Mouse (Mus musculus) liver, embryonic 15.5 days (tissue): ENCODE measurements around the gene Ace3. TPM values are rescaled to one million over a fixed set of nuclear protein-coding genes. Genes with fewer than 3 reads are reported as not detected.

ENCODE experiments used
- ATAC-seq: fragments of 200-750 bp; cut with Nextera tagmentation; 2 replicates; pipeline ENCODE4 v1.8.0; 2017; ENCODE audit warnings: moderate number of reproducible peaks, mild to moderate bottlenecking, moderate library complexity; ENCODE audit not compliant: insufficient read depth
- H3K27ac ChIP-seq: fragments of 300-500 bp; sonication (generic); replicated peaks from 2 replicates; pipeline ENCODE4 v1.5.1; 2015; ENCODE audit warnings: mild to moderate bottlenecking, inconsistent platforms
- H3K27me3 ChIP-seq: fragments of 300-500 bp; sonication (generic); 2 replicates; pipeline ENCODE4 v1.6.1; 2015; ENCODE audit warnings: mild to moderate bottlenecking, inconsistent platforms
- H3K36me3 ChIP-seq: fragments of 300-500 bp; sonication (generic); replicated peaks from 2 replicates; pipeline ENCODE4 v1.6.1; 2015; ENCODE audit warnings: moderate library complexity, mild to moderate bottlenecking, inconsistent platforms
- H3K4me1 ChIP-seq: fragments of 300-500 bp; sonication (generic); replicated peaks from 2 replicates; pipeline ENCODE4 v1.6.1; 2015; ENCODE audit warnings: inconsistent platforms
- H3K4me2 ChIP-seq: fragments of 300-500 bp; sonication (generic); 2 replicates; pipeline ENCODE4 v1.6.1; 2015; ENCODE audit warnings: moderate library complexity, mild to moderate bottlenecking, inconsistent platforms
- H3K4me3 ChIP-seq: fragments of 300-500 bp; sonication (generic); replicated peaks from 2 replicates; pipeline ENCODE4 v1.5.1; 2015; ENCODE audit warnings: mild to moderate bottlenecking, inconsistent platforms
- H3K9ac ChIP-seq: fragments of 300-500 bp; sonication (generic); 2 replicates; pipeline ENCODE4 v1.6.1; 2015; ENCODE audit warnings: moderate library complexity, mild to moderate bottlenecking, inconsistent platforms
- H3K9me3 ChIP-seq: fragments of 300-500 bp; sonication (generic); replicated peaks from 2 replicates; pipeline ENCODE4 v1.6.1; 2016; ENCODE audit warnings: inconsistent platforms
- WGBS: fragments of 180-500 bp; shearing (Covaris S2); methylation state at CpG from one replicate; pipeline ENCODE4 v1.1.7; 2015; ENCODE audit warnings: mixed read lengths; ENCODE audit not compliant: insufficient replicate concordance; 5-methylcytosine and 5-hydroxymethylcytosine counted together
- polyA plus RNA-seq: library from polyadenylated mRNA; unstranded; fragments of >200 nt; fragmentation: Nextera tagmentation; extraction: Ambion mirVana; gene quantifications from 2 replicates; pipeline ENCODE4 v1.2.1, GENCODE M21; 2015

Ace3 gene
- polyA plus RNA-seq, 1 experiment from 2014 or later = not detected

GRCm38 (mm10) chr11:105958566-105958965 is 35.9 kb upstream of the Ace3 start:
- Histone ChIP-seq H3K36me3 (no peaks in the 10 kb centered on the region), H3K27me3 (peaks cover 28% of the 10 kb centered on the region), H3K9me3 (no peaks in the 10 kb centered on the region), H3K9ac (no peak overlapping the region), H3K4me2 (no peak overlapping the region), H3K27ac (no peak overlapping the region), H3K4me1 (no peaks in the 10 kb centered on the region; the same call in 1 of the 2 replicates), H3K4me3 (no peak overlapping the region)
- WGBS = 39% methylated on average over 1 of the region's 1 CpGs
- ATAC-seq = no peak

DNA sequence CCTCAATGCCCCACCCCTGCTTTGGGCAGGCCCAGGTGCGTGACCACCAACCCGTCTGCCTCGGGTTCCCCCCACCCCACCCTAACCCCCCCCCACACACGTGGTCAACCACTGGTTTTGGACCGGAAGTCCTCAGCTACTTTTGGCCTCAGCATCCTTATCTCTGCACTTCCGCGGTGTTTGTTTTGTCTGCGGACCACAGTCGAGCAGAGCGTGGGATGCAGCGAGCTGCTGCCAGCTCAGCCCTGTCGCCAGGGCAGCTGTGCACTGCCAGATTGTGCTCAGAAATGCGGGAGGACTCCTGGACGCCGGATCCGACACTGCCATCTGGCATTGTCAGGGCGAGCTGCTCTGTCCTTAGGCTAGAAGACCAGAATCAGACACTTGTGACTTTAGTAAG is 35.1 kb upstream of the Ace3 start:
- H3K27ac ChIP-seq = no peak overlapping the region
- no peaks in the 10 kb centered on the region for H3K9me3 ChIP-seq
- no peak overlapping the region for H3K4me3 ChIP-seq
- ATAC-seq = no peak
- peaks cover 28% of the 10 kb centered on the region for H3K27me3 ChIP-seq
- H3K36me3 ChIP-seq = no peaks in the 10 kb centered on the region
- no peak overlapping the region for H3K9ac ChIP-seq
- 5% methylated on average over 17 of the region's 17 CpGs for WGBS
- H3K4me2 ChIP-seq = no peak overlapping the region
- H3K4me1 ChIP-seq = no peaks in the 10 kb centered on the region; the same call in 1 of the 2 replicates

- Histone ChIP-seq H3K4me2 (no peak overlapping the region), H3K4me3 (no peak overlapping the region), H3K9me3 (no peaks in the 10 kb centered on the region), H3K9ac (no peak overlapping the region), H3K27me3 (peaks cover 50% of the 10 kb centered on the region), H3K27ac (no peak overlapping the region), H3K4me1 (peaks cover 10% of the 10 kb centered on the region), H3K36me3 (no peaks in the 10 kb centered on the region)
- WGBS = 54% methylated on average over 5 of the region's 5 CpGs
- no peak for ATAC-seq
These were observed 29.8 kb upstream of the Ace3 start for GRCm38 (mm10) chr11:105964691-105965090.

DNA sequence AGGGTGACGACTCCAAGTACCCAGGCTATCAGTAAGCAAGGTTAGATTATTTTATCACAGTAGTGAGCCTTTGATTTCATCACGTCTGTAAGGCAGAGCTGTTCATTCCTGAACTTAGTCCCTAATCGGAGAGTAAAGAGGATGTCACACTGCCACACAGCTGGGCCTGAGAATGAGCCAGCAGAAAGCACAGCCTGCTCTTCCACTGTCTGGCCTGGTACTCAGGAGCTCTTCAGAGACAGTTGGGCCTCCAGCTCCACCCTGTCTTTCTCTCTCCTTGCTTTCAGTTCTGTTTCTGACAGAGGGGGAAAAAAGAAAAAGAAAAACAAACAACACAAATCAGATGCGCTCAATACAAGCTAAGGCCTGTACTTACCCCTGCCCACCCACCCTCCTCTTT is 28.2 kb upstream of the Ace3 start:
- no peak overlapping the region for H3K4me2 ChIP-seq
- no peaks in the 10 kb centered on the region for H3K9me3 ChIP-seq
- WGBS = 50% methylated on average over 4 of the region's 4 CpGs
- no peak overlapping the region for H3K27ac ChIP-seq
- ATAC-seq = no peak
- peaks cover 60% of the 10 kb centered on the region for H3K27me3 ChIP-seq
- no peak overlapping the region for H3K9ac ChIP-seq
- H3K4me3 ChIP-seq = no peak overlapping the region
- H3K36me3 ChIP-seq = no peaks in the 10 kb centered on the region
- H3K4me1 ChIP-seq = peaks cover 10% of the 10 kb centered on the region

- peaks cover 71% of the 10 kb centered on the region for H3K27me3 ChIP-seq
- no peaks in the 10 kb centered on the region for H3K9me3 ChIP-seq
- no peak for ATAC-seq
- no peak within 1 kb of the TSS for H3K27ac ChIP-seq
- H3K4me3 ChIP-seq = peak within 1 kb of the TSS; percentile 44
- H3K4me1 ChIP-seq = peaks cover 10% of the 10 kb centered on the region
- 2% methylated on average over 73 of the region's 76 CpGs for WGBS
- H3K4me2 ChIP-seq = peak within 1 kb of the TSS; percentile 65
- H3K36me3 ChIP-seq = no peaks in the 10 kb centered on the region
- no peak within 1 kb of the TSS for H3K9ac ChIP-seq
These were observed 26.5 kb upstream of the Ace3 start, which contains the start of gene Ace for GRCm38 (mm10) chr11:105967741-105968574. Ace (plus strand) TSS chr11:105967945.

DNA sequence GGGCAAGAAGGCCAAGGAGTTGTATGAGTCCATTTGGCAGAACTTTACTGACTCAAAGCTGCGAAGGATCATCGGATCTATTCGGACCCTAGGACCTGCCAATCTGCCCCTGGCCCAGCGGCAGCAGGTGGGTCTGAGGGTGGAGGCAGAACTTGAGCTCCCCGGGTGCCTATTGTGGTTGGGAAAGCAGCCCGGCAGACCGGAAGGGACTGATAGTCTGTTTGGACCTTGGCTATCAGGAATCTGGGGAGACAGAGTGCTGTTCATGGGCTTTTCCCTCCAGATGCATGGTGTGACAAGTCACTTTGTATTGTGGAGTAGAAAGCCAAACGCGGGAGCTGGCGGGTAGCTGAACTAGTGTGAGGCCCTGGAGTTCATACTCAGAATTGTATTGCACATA is 25.5 kb upstream of the Ace3 start:
- Histone ChIP-seq H3K9ac (no peak overlapping the region), H3K27me3 (peaks cover 81% of the 10 kb centered on the region), H3K36me3 (no peaks in the 10 kb centered on the region), H3K4me3 (no peak overlapping the region), H3K4me2 (no peak overlapping the region), H3K9me3 (no peaks in the 10 kb centered on the region), H3K4me1 (peaks cover 10% of the 10 kb centered on the region), H3K27ac (no peak overlapping the region)
- whole genome bisulfite sequencing = 42% methylated on average over 10 of the region's 10 CpGs
- ATAC-seq = no peak

- Histone ChIP-seq H3K27ac (no peak overlapping the region), H3K27me3 (peaks cover 83% of the 10 kb centered on the region), H3K4me2 (no peak overlapping the region), H3K9ac (no peak overlapping the region), H3K4me3 (no peak overlapping the region), H3K9me3 (no peaks in the 10 kb centered on the region), H3K36me3 (no peaks in the 10 kb centered on the region), H3K4me1 (peaks cover 10% of the 10 kb centered on the region)
- ATAC-seq = no peak
- 35% methylated on average over 1 of the region's 1 CpGs for WGBS
These were observed 25.0 kb upstream of the Ace3 start for GRCm38 (mm10) chr11:105969516-105969915.

GRCm38 (mm10) chr11:105974593-105974992 is 19.9 kb upstream of the Ace3 start:
- Histone ChIP-seq H3K4me3 (no peak overlapping the region), H3K27ac (no peak overlapping the region), H3K9ac (no peak overlapping the region), H3K9me3 (no peaks in the 10 kb centered on the region), H3K27me3 (peaks cover 64% of the 10 kb centered on the region), H3K4me1 (no peaks in the 10 kb centered on the region), H3K36me3 (no peaks in the 10 kb centered on the region), H3K4me2 (no peak overlapping the region)
- no peak for ATAC-seq
- 79% methylated on average over 6 of the region's 6 CpGs for WGBS

DNA sequence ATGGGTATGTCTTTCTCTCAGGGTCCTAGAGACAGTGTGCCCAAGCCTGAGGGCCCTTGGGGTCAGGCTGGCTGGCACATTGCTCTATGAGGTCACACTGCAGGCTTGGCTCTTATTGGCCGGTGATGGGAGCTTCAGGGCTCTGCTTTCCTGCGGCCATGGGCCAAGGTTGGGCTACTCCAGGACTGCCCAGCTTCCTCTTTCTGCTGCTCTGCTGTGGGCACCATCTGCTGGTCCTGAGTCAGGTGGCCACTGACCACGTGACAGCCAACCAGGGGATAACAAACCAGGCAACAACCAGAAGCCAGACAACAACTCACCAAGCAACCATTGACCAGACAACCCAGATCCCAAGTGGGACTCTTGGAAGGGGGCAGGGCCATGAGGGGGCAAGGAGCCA is 19.4 kb upstream of the Ace3 start:
- H3K4me1 ChIP-seq = no peaks in the 10 kb centered on the region
- H3K27me3 ChIP-seq = peaks cover 60% of the 10 kb centered on the region
- ATAC-seq = no peak
- WGBS = 40% methylated on average over 3 of the region's 3 CpGs
- H3K4me3 ChIP-seq = no peak overlapping the region
- no peaks in the 10 kb centered on the region for H3K9me3 ChIP-seq
- H3K36me3 ChIP-seq = no peaks in the 10 kb centered on the region
- H3K9ac ChIP-seq = no peak overlapping the region
- H3K4me2 ChIP-seq = no peak overlapping the region
- H3K27ac ChIP-seq = no peak overlapping the region

DNA sequence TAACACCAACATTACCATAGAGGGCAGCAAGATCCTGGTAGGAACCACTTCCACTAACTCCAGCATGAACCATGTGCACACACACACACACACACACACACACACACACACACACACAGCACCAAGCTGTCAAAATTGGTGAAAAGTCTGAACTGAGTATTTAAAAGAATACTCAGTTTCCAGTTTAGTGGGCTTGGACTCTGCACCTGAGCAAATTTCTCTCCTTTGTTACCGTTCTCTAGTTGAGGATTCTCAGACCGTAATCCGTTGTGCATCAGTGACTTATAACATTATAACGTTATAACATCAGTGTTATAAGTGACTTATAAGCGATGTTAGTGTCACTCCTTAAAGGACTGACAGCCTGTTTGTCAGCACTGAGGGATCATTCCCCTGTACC is 18.8 kb upstream of the Ace3 start:
- no peak overlapping the region for H3K4me2 ChIP-seq
- H3K4me3 ChIP-seq = no peak overlapping the region
- 74% methylated on average over 5 of the region's 5 CpGs for WGBS
- peaks cover 54% of the 10 kb centered on the region for H3K27me3 ChIP-seq
- ATAC-seq = no peak
- no peak overlapping the region for H3K27ac ChIP-seq
- H3K4me1 ChIP-seq = no peaks in the 10 kb centered on the region
- no peaks in the 10 kb centered on the region for H3K36me3 ChIP-seq
- H3K9me3 ChIP-seq = no peaks in the 10 kb centered on the region
- no peak overlapping the region for H3K9ac ChIP-seq

- ATAC-seq = no peak
- H3K4me3 ChIP-seq = no peak overlapping the region
- H3K9me3 ChIP-seq = no peaks in the 10 kb centered on the region
- WGBS = 60% methylated on average over 2 of the region's 2 CpGs
- H3K4me1 ChIP-seq = no peaks in the 10 kb centered on the region
- H3K27ac ChIP-seq = no peak overlapping the region
- H3K4me2 ChIP-seq = no peak overlapping the region
- no peak overlapping the region for H3K9ac ChIP-seq
- no peaks in the 10 kb centered on the region for H3K36me3 ChIP-seq
- peaks cover 44% of the 10 kb centered on the region for H3K27me3 ChIP-seq
These were observed 16.2 kb upstream of the Ace3 start for GRCm38 (mm10) chr11:105978232-105978631.

DNA sequence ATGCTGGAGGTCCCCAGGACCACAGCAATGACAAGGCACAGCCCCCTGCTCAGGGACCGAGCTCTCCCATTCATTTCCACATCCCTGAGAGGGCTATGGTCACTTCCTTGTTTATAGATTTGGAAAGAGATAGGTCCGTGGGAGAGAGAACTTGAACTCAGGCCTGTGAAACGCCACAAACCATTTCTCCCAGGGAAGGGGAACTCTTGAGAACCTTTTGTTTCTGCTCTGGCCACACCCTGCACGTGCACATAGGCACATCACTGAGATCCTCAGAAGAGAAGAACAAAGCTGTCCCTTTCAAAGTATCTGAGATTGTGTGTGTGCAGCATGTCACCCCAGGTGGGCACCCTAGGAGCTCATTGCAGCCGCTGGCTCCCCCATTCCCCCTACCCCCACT is 15.8 kb upstream of the Ace3 start:
- Histone ChIP-seq H3K4me1 (no peaks in the 10 kb centered on the region), H3K27me3 (peaks cover 40% of the 10 kb centered on the region), H3K9me3 (no peaks in the 10 kb centered on the region), H3K4me2 (no peak overlapping the region), H3K36me3 (no peaks in the 10 kb centered on the region), H3K4me3 (no peak overlapping the region), H3K9ac (no peak overlapping the region), H3K27ac (no peak overlapping the region)
- ATAC-seq = no peak
- WGBS = 34% methylated on average over 5 of the region's 5 CpGs
